ENCODE assay signal across 8 mouse cellular contexts in genomic region chr9:42183448-42183847, GRCm38 (mm10). TPM values are rescaled to one million over a fixed set of nuclear protein-coding genes. Genes with fewer than 3 reads are reported as not detected.
DNase-seq lines count a peak whose midpoint lies in the region; ATAC-seq lines count a peak whose summit lies in the region.

No protein-coding gene starts in this region.

- 51% methylated on average over 5 of the region's 5 CpGs for WGBS in kidney, embryonic 14.5 days
- 14% methylated on average over 5 of the region's 5 CpGs for WGBS in forebrain, embryonic 12.5 days
- WGBS in neural tube, embryonic 13.5 days = 28% methylated on average over 5 of the region's 5 CpGs
- WGBS in intestine, embryonic 15.5 days = 57% methylated on average over 5 of the region's 5 CpGs

- H3K4me1 ChIP-seq in kidney, embryonic 14.5 days (ENCODE audit: control insufficient read depth, insufficient read depth, low read length) = 0 out of 2 replicates have a peak, but pooled peaks cover 7% of the 10 kb centered on the region
- peaks cover 35% of the 10 kb centered on the region for H3K4me1 ChIP-seq in forebrain, embryonic 12.5 days
- peaks cover 40% of the 10 kb centered on the region for H3K4me1 ChIP-seq in neural tube, embryonic 13.5 days (replicated peaks)
- H3K4me1 ChIP-seq in intestine, embryonic 15.5 days (replicated peaks) = no peaks in the 10 kb centered on the region

- DNase-seq in kidney, adult 11 months = peak; percentile 79
- DNase-seq in heart, postnatal 14 days = peak; percentile 46 to 71
- DNase-seq in left cerebral cortex, adult 18-20 months (ENCODE audit: low spot score in 2 of 2) = peak; percentile 70 to 80

- H3K9me3 ChIP-seq in kidney, embryonic 14.5 days (ENCODE audit: control insufficient read depth, low read length) = no peaks in the 10 kb centered on the region; the same call in 1 of the 2 replicates
- no peaks in the 10 kb centered on the region for H3K9me3 ChIP-seq in forebrain, embryonic 12.5 days
- H3K9me3 ChIP-seq in neural tube, embryonic 13.5 days = no peaks in the 10 kb centered on the region
- no peaks in the 10 kb centered on the region for H3K9me3 ChIP-seq in intestine, embryonic 15.5 days

- H3K36me3 ChIP-seq in kidney, embryonic 14.5 days (ENCODE audit: control insufficient read depth, insufficient read depth, low read length) = no peaks in the 10 kb centered on the region
- H3K36me3 ChIP-seq in forebrain, embryonic 12.5 days (replicated peaks) = no peaks in the 10 kb centered on the region
- no peaks in the 10 kb centered on the region for H3K36me3 ChIP-seq in neural tube, embryonic 13.5 days
- no peaks in the 10 kb centered on the region for H3K36me3 ChIP-seq in intestine, embryonic 15.5 days

- intact Hi-C loops in heart, postnatal 14 days (cut with DNase I) = no loop called here

- no peaks in the 10 kb centered on the region for H3K27me3 ChIP-seq in kidney, embryonic 14.5 days (ENCODE audit: control insufficient read depth, insufficient read depth, low read length)
- H3K27me3 ChIP-seq in forebrain, embryonic 12.5 days = no peaks in the 10 kb centered on the region
- no peaks in the 10 kb centered on the region for H3K27me3 ChIP-seq in neural tube, embryonic 13.5 days
- no peaks in the 10 kb centered on the region for H3K27me3 ChIP-seq in intestine, embryonic 15.5 days (replicated peaks)

- H3K4me2 ChIP-seq in kidney, embryonic 14.5 days (replicated peaks; ENCODE audit: low read depth, low read length) = no peak overlapping the region
- no peak overlapping the region for H3K4me2 ChIP-seq in forebrain, embryonic 12.5 days
- H3K4me2 ChIP-seq in neural tube, embryonic 13.5 days = no peak overlapping the region
- H3K4me2 ChIP-seq in intestine, embryonic 15.5 days (replicated peaks) = no peak overlapping the region

- no peak overlapping the region for H3K27ac ChIP-seq in kidney, embryonic 14.5 days (ENCODE audit: low read depth, low read length)
- H3K27ac ChIP-seq in forebrain, embryonic 12.5 days = peak overlapping the region; percentile 88
- H3K27ac ChIP-seq in neural tube, embryonic 13.5 days (replicated peaks) = peak overlapping the region; percentile 78
- H3K27ac ChIP-seq in intestine, embryonic 15.5 days = no peak overlapping the region

- ATAC-seq in kidney, embryonic 14.5 days (ENCODE audit: low FRiP score, low TSS enrichment) = no peak
- ATAC-seq in forebrain, embryonic 12.5 days (ENCODE audit: low FRiP score) = peak; percentile 75; the same call in 1 of the 2 replicates
- peak; percentile 63 for ATAC-seq in neural tube, embryonic 13.5 days (ENCODE audit: low read depth)
- no peak for ATAC-seq in intestine, embryonic 15.5 days
- no peak for ATAC-seq in granulocyte monocyte progenitor cell, adult 5-6 weeks (replicated peaks; ENCODE audit: poor library complexity, severe bottlenecking)

- H3K9ac ChIP-seq in kidney, embryonic 14.5 days (ENCODE audit: low read depth, low read length) = no peak overlapping the region
- no peak overlapping the region for H3K9ac ChIP-seq in forebrain, embryonic 12.5 days
- no peak overlapping the region for H3K9ac ChIP-seq in neural tube, embryonic 13.5 days
- no peak overlapping the region for H3K9ac ChIP-seq in intestine, embryonic 15.5 days

- no peak overlapping the region for H3K4me3 ChIP-seq in kidney, embryonic 14.5 days (ENCODE audit: low read length)
- no peak overlapping the region for H3K4me3 ChIP-seq in forebrain, embryonic 12.5 days (replicated peaks)
- H3K4me3 ChIP-seq in neural tube, embryonic 13.5 days = no peak overlapping the region
- H3K4me3 ChIP-seq in intestine, embryonic 15.5 days (replicated peaks) = no peak overlapping the region

RNA-seq across cellular contexts. Expression of gene Sorl1, which starts 59.4 kb away (rescaled TPM):
- polyA plus RNA-seq in kidney, embryonic 14.5 days (2014; fragmentation: Nextera tagmentation; extraction: Ambion mirVana) = 9.1 and 11.5 TPM in 2 replicates
- 8.2 and 11.1 TPM in 2 replicates for polyA plus RNA-seq in forebrain, embryonic 12.5 days (2016; fragmentation: Nextera tagmentation; extraction: Ambion mirVana)
- 10 to 100 TPM; 10.2 to 11.3 TPM for total RNA-seq in heart, postnatal 14 days (2021)
- total RNA-seq in left cerebral cortex, adult 18-20 months (2021) = 100 to 1,000 TPM; 180 to 243 TPM
- 12.1 and 12.7 TPM in 2 replicates for polyA plus RNA-seq in neural tube, embryonic 13.5 days (2015; fragmentation: Nextera tagmentation; extraction: Ambion mirVana)
- 9.0 and 10.3 TPM in 2 replicates for polyA plus RNA-seq in intestine, embryonic 15.5 days (2015; fragmentation: Nextera tagmentation; extraction: Ambion mirVana)
- total RNA-seq in granulocyte monocyte progenitor cell, adult 5-6 weeks (2014; fragmentation: Nextera tagmentation) = 19.1 and 22.0 TPM in 2 replicates
- total RNA-seq in granulocyte monocyte progenitor cell, adult 5-6 weeks (2017) = 29.8 and 45.2 TPM in 2 replicates

Comparison
In these comparisons a context has a peak if more than half of its experiments do, and no peak if none do; other contexts are left out.
1. ATAC-seq: peak in forebrain, embryonic 12.5 days (single experiment) and neural tube, embryonic 13.5 days (single experiment); none in kidney, embryonic 14.5 days (single experiment), intestine, embryonic 15.5 days (single experiment) and granulocyte monocyte progenitor cell, adult 5-6 weeks (single experiment).
2. H3K27ac ChIP-seq: peak in forebrain, embryonic 12.5 days (single experiment) and neural tube, embryonic 13.5 days (single experiment); none in kidney, embryonic 14.5 days (single experiment) and intestine, embryonic 15.5 days (single experiment).
3. Peak in every context shown above with its lines, with median percentiles within 50 percentile points of each other: DNase-seq.